Mouse (Mus musculus) cerebellum, adult (tissue): Measurements from ENCODE around the gene Kcnc3.

Source experiments
- ATAC-seq: cut with Nextera tagmentation; 2 replicates; pipeline ENCODE4 v1.9.2; 2017; ENCODE audit warnings: mild to moderate bottlenecking, moderate library complexity, mixed read lengths; ENCODE audit not compliant: insufficient number of reproducible peaks, low FRiP score, low TSS enrichment

Gene Kcnc3

GRCm38 (mm10) chr7:44595131-44595561 lies 4.7 kb downstream of the Kcnc3 start:
- no peak for ATAC-seq

- no peak for ATAC-seq
Observed at GRCm38 (mm10) chr7:44596051-44596450, 5.6 kb downstream of the Kcnc3 start.

GRCm38 (mm10) chr7:44596996-44597538 lies 6.6 kb downstream of the Kcnc3 start:
- ATAC-seq, result no peak

GRCm38 (mm10) chr7:44597666-44598065 lies 7.2 kb downstream of the Kcnc3 start:
- no peak for ATAC-seq

GRCm38 (mm10) chr7:44598336-44598735 lies 7.9 kb downstream of the Kcnc3 start:
- no peak for ATAC-seq

- no peak for ATAC-seq
Observed at GRCm38 (mm10) chr7:44600691-44601262, 10.3 kb downstream of the Kcnc3 start.

- ATAC-seq, result no peak
Observed at GRCm38 (mm10) chr7:44601646-44602045, 11.2 kb downstream of the Kcnc3 start.

- ATAC-seq, result peak; percentile 50; the same call in 1 of the 2 replicates
Observed at GRCm38 (mm10) chr7:44602443-44602842, 12.0 kb downstream of the Kcnc3 start.

GRCm38 (mm10) chr7:44603186-44603855 lies 12.9 kb downstream of the Kcnc3 start:
- ATAC-seq, result no peak

- no peak for ATAC-seq
Observed at GRCm38 (mm10) chr7:44604139-44604606, 13.7 kb downstream of the Kcnc3 start.

GRCm38 (mm10) chr7:44604619-44605018 lies 14.2 kb downstream of the Kcnc3 start:
- ATAC-seq, result no peak

- no peak for ATAC-seq
Observed at GRCm38 (mm10) chr7:44605436-44605835, 15.0 kb downstream of the Kcnc3 start.

GRCm38 (mm10) chr7:44606171-44606901 lies 15.9 kb downstream of the Kcnc3 start:
- ATAC-seq, result no peak

- ATAC-seq, result no peak
Observed at GRCm38 (mm10) chr7:44612192-44612591, 21.7 kb downstream of the Kcnc3 start.

GRCm38 (mm10) chr7:44614041-44614688 lies 23.7 kb downstream of the Kcnc3 start:
- no peak for ATAC-seq

- ATAC-seq, result no peak
Observed at GRCm38 (mm10) chr7:44615309-44615708, 24.8 kb downstream of the Kcnc3 start.

GRCm38 (mm10) chr7:44615987-44616386 lies 25.5 kb downstream of the Kcnc3 start:
- 0 out of 2 replicates have a peak, but pooled peaks have one; percentile 37 for ATAC-seq

- no peak for ATAC-seq
Observed at GRCm38 (mm10) chr7:44617059-44617458, 26.6 kb downstream of the Kcnc3 start.

GRCm38 (mm10) chr7:44623714-44624542 lies 33.5 kb downstream of the Kcnc3 start:
- peak; percentile 38; the same call in 1 of the 2 replicates for ATAC-seq

GRCm38 (mm10) chr7:44624543-44624826 lies 34.0 kb downstream of the Kcnc3 start:
- ATAC-seq, result no peak
